In the genomic region with DNA sequence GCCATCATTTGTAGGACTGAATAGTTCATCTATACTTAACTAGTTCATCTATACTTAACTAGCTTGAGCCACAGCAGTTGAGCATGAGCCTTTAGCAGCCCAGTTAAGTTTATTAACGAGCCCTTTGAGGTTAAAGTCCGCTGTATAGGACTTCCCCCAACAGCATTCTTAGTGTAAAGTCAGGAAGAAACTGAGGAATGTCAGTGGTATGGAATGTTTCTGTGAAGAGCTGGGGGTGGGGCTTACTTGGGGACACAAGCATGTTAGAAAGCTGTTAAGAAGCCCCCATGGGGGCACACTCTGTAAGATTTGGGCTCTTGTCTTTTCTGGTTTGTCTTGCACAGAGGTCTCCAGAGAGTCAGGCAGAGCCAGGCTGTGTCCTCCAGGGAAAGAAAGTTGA, we compare ENCODE assay signal across 15 mouse cellular contexts. TPM values are rescaled to one million over a fixed set of nuclear protein-coding genes. Genes with fewer than 3 reads are reported as not detected.
DNase-seq lines count a peak whose midpoint lies in the region; ATAC-seq lines count a peak whose summit lies in the region.
"Had no signal": no experiment of that assay in that cellular context is flagged by ENCODE, and none has a peak within 500 bp of the region (broad histone marks: within the 10 kb centered on the region; RNA-seq: fewer than 3 reads in every experiment).

No protein-coding gene starts in this region.

- H3K4me2 ChIP-seq in heart, embryonic 16.5 days (ENCODE audit: low read depth, low read length) = peak overlapping the region; percentile 39
- peak overlapping the region; percentile 32; the same call in 1 of the 2 replicates for H3K4me2 ChIP-seq in lung, embryonic 16.5 days (ENCODE audit: low read depth, low read length)
- peak overlapping the region; percentile 17; the same call in 1 of the 2 replicates for H3K4me2 ChIP-seq in intestine, embryonic 16.5 days (ENCODE audit: low read depth, low read length)
- H3K4me2 ChIP-seq: forebrain, embryonic 15.5 days; hindbrain, embryonic 15.5 days; midbrain, embryonic 12.5 days had no signal

- peaks cover 31% of the 10 kb centered on the region for H3K4me1 ChIP-seq in heart, embryonic 16.5 days (ENCODE audit: control insufficient read depth, insufficient read depth, low read length)
- H3K4me1 ChIP-seq in lung, embryonic 16.5 days (replicated peaks; ENCODE audit: control insufficient read depth, insufficient read depth, low read length) = peaks cover 25% of the 10 kb centered on the region
- peaks cover 59% of the 10 kb centered on the region for H3K4me1 ChIP-seq in intestine, embryonic 16.5 days (ENCODE audit: control insufficient read depth, insufficient read depth, low read length)

- no peak for DNase-seq in heart, postnatal 4 days
- DNase-seq in lung, postnatal 4 days = no peak
- DNase-seq in adrenal gland, postnatal 10 days = no peak
- no peak for DNase-seq in right cerebral cortex, postnatal 14 days
- DNase-seq: gastrocnemius, postnatal 36 days; thymus, postnatal 25 days had no signal

- no peak overlapping the region for H3K27ac ChIP-seq in heart, embryonic 16.5 days (ENCODE audit: low read length)
- no peak overlapping the region for H3K27ac ChIP-seq in lung, embryonic 16.5 days (ENCODE audit: low read length)
- peak overlapping the region; percentile 53; the same call in 1 of the 2 replicates for H3K27ac ChIP-seq in intestine, embryonic 16.5 days (ENCODE audit: low read length)
- H3K27ac ChIP-seq: forebrain, embryonic 15.5 days; hindbrain, embryonic 15.5 days; midbrain, embryonic 12.5 days had no signal

- 37% methylated on average over 2 of the region's 2 CpGs for WGBS in heart, embryonic 16.5 days
- WGBS in lung, embryonic 16.5 days = 23% methylated on average over 2 of the region's 2 CpGs
- 22% methylated on average over 2 of the region's 2 CpGs for WGBS in intestine, embryonic 16.5 days

- H3K36me3 ChIP-seq in heart, embryonic 16.5 days (ENCODE audit: control insufficient read depth, insufficient read depth) = peaks cover 5% of the 10 kb centered on the region; the same call in 1 of the 2 replicates
- no peaks in the 10 kb centered on the region for H3K36me3 ChIP-seq in lung, embryonic 16.5 days (ENCODE audit: control insufficient read depth, insufficient read depth, low read length)
- no peaks in the 10 kb centered on the region for H3K36me3 ChIP-seq in intestine, embryonic 16.5 days (ENCODE audit: control insufficient read depth, insufficient read depth, low read length)
- H3K36me3 ChIP-seq: forebrain, embryonic 15.5 days; hindbrain, embryonic 15.5 days; midbrain, embryonic 12.5 days had no signal

- no peaks in the 10 kb centered on the region for H3K9me3 ChIP-seq in heart, embryonic 16.5 days (replicated peaks; ENCODE audit: control insufficient read depth, low read length)
- H3K9me3 ChIP-seq in lung, embryonic 16.5 days (ENCODE audit: control insufficient read depth, low read length) = no peaks in the 10 kb centered on the region
- no peaks in the 10 kb centered on the region for H3K9me3 ChIP-seq in intestine, embryonic 16.5 days (ENCODE audit: control insufficient read depth, low read length)
- H3K9me3 ChIP-seq: forebrain, embryonic 15.5 days; hindbrain, embryonic 15.5 days; midbrain, embryonic 12.5 days had no signal

- 0 out of 2 replicates have a peak overlapping the region, but pooled peaks have one; percentile 7 for H3K9ac ChIP-seq in heart, embryonic 16.5 days (ENCODE audit: low read length)
- H3K9ac ChIP-seq in lung, embryonic 16.5 days (ENCODE audit: low read length) = peak overlapping the region; percentile 39; the same call in 1 of the 2 replicates
- no peak overlapping the region for H3K9ac ChIP-seq in intestine, embryonic 16.5 days (ENCODE audit: low read depth, low read length)
- H3K9ac ChIP-seq: forebrain, embryonic 15.5 days; hindbrain, embryonic 15.5 days; midbrain, embryonic 12.5 days had no signal

- no peak for ATAC-seq in heart, embryonic 16.5 days (replicated peaks; ENCODE audit: extremely low read depth, insufficient read depth, low FRiP score)
- ATAC-seq in lung, embryonic 16.5 days (ENCODE audit: low read depth) = no peak
- no peak for ATAC-seq in intestine, embryonic 16.5 days
- ATAC-seq: forebrain, embryonic 15.5 days had no signal

- H3K27me3 ChIP-seq in heart, embryonic 16.5 days (ENCODE audit: control insufficient read depth, insufficient read depth, low read length) = peaks cover 3% of the 10 kb centered on the region; the same call in 1 of the 2 replicates
- peaks cover 9% of the 10 kb centered on the region; the same call in 1 of the 2 replicates for H3K27me3 ChIP-seq in lung, embryonic 16.5 days (ENCODE audit: control insufficient read depth, insufficient read depth, low read depth, low read length)
- H3K27me3 ChIP-seq in intestine, embryonic 16.5 days (replicated peaks; ENCODE audit: control insufficient read depth, insufficient read depth, low read length) = peaks cover 8% of the 10 kb centered on the region; the same call in 1 of the 2 replicates

- no peak overlapping the region for H3K4me3 ChIP-seq in heart, embryonic 16.5 days (ENCODE audit: low read length)
- no peak overlapping the region for H3K4me3 ChIP-seq in lung, embryonic 16.5 days (ENCODE audit: low read length)
- no peak overlapping the region for H3K4me3 ChIP-seq in intestine, embryonic 16.5 days (ENCODE audit: low read length)
- H3K4me3 ChIP-seq: forebrain, embryonic 15.5 days; hindbrain, embryonic 15.5 days; midbrain, embryonic 12.5 days had no signal

RNA-seq across cellular contexts. Expression of a gene that starts 15.2 kb away (rescaled TPM):
- not detected in 2 replicates for polyA plus RNA-seq in heart, embryonic 16.5 days (2015; fragmentation: Nextera tagmentation; extraction: Ambion mirVana)
- total RNA-seq in heart, postnatal 4 days (2021) = not detected
- not detected in 2 replicates for polyA plus RNA-seq in lung, embryonic 16.5 days (2015; fragmentation: Nextera tagmentation; extraction: Ambion mirVana)
- not detected in 2 replicates for polyA plus RNA-seq in intestine, embryonic 16.5 days (2015; fragmentation: Nextera tagmentation; extraction: Ambion mirVana)
- total RNA-seq in adrenal gland, postnatal 10 days (2021) = not detected
- total RNA-seq: adrenal gland, postnatal 14 days; gastrocnemius, postnatal 36 days had no signal
- polyA plus RNA-seq: forebrain, embryonic 15.5 days; hindbrain, embryonic 15.5 days; liver, embryonic 16.5 days; midbrain, embryonic 12.5 days; stomach, embryonic 16.5 days had no signal

RNA-seq across cellular contexts. Expression of a gene that starts 38.0 kb away (rescaled TPM):
- polyA plus RNA-seq in heart, embryonic 16.5 days (2015; fragmentation: Nextera tagmentation; extraction: Ambion mirVana) = 14.6 and 16.8 TPM in 2 replicates
- 10 to 100 TPM; 15.9 to 22.2 TPM for total RNA-seq in heart, postnatal 4 days (2021)
- 3.9 and 4.3 TPM in 2 replicates for polyA plus RNA-seq in lung, embryonic 16.5 days (2015; fragmentation: Nextera tagmentation; extraction: Ambion mirVana)
- polyA plus RNA-seq in intestine, embryonic 16.5 days (2015; fragmentation: Nextera tagmentation; extraction: Ambion mirVana) = 4.1 and 5.6 TPM in 2 replicates
- 1 to 10 TPM; 1.2 to 5.4 TPM for total RNA-seq in adrenal gland, postnatal 10 days (2021)
